Mouse (Mus musculus) olfactory bulb, adult 2 months (tissue): ENCODE data around the gene Olfr1100. TPM values are rescaled to one million over a fixed set of nuclear protein-coding genes. Genes with fewer than 3 reads are reported as not detected.

ENCODE experiments used
- H3K27ac ChIP-seq: fragments of 200-500 bp; 2 replicates; pipeline ENCODE4 v1.5.1; 2012; ENCODE audit warnings: low read depth, low read length; ENCODE audit not compliant: insufficient read depth
- H3K4me1 ChIP-seq: fragments of 200-500 bp; 2 replicates; pipeline ENCODE4 v1.6.1; 2012; ENCODE audit warnings: low read length; ENCODE audit not compliant: control insufficient read depth, insufficient read depth
- H3K4me3 ChIP-seq: fragments of 200-500 bp; 2 replicates; pipeline ENCODE4 v1.5.1; 2012; ENCODE audit warnings: mild to moderate bottlenecking, low read depth, low read length, moderate library complexity; ENCODE audit not compliant: insufficient read depth
- CTCF ChIP-seq: fragments of 200-500 bp; IDR thresholded peaks from 2 replicates; pipeline ENCODE4 v1.5.1; 2012; ENCODE audit warnings: low read depth, mild to moderate bottlenecking, low read length, moderate library complexity; ENCODE audit not compliant: insufficient read depth
- POLR2A ChIP-seq: fragments of 200-500 bp; IDR thresholded peaks from 2 replicates; pipeline ENCODE4 v1.6.1; 2012; ENCODE audit warnings: mild to moderate bottlenecking, low read depth, low read length, moderate library complexity; ENCODE audit not compliant: insufficient read depth
- WGBS: fragments of 180-500 bp; shearing (Covaris S2); methylation state at CpG from one replicate; pipeline ENCODE4 v1.1.7; 2018; 5-methylcytosine and 5-hydroxymethylcytosine counted together
- polyA plus RNA-seq: library from polyadenylated mRNA; stranded (reverse); fragments of >200 nt; gene quantifications from 2 replicates; pipeline ENCODE4 v1.2.4, GENCODE M21; 2012; ENCODE audit warnings: low replicate concordance; ENCODE audit not compliant: missing spikeins, insufficient read depth, insufficient read length

The Olfr1100 gene
- polyA plus RNA-seq = not detected in 2 replicates

GRCm38 (mm10) chr2:86979854-86980253 lies at the start of gene Olfr1100:
Gene Olfr1100, minus strand, starts transcription at chr2:86979954.
- H3K4me1 ChIP-seq = no peaks in the 10 kb centered on the region
- H3K27ac ChIP-seq = no peak within 1 kb of the TSS
- 74% methylated on average over 3 of the region's 3 CpGs for WGBS
- no peak within 1 kb of the TSS for H3K4me3 ChIP-seq
- TF ChIP-seq POLR2A (no peak), CTCF (no peak)

GRCm38 (mm10) chr2:87026980-87027379 lies 47.2 kb upstream of the Olfr1100 start, which contains the start of gene Olfr1104:
Gene Olfr1104, minus strand, starts transcription at chr2:87027080.
- no peaks in the 10 kb centered on the region for H3K4me1 ChIP-seq
- no peak within 1 kb of the TSS for H3K27ac ChIP-seq
- TF ChIP-seq POLR2A (no peak), CTCF (no peak)
- H3K4me3 ChIP-seq = no peak within 1 kb of the TSS
- WGBS = 71% methylated on average over 1 of the region's 1 CpGs

GRCm38 (mm10) chr2:86998098-86998497 lies 18.3 kb upstream of the Olfr1100 start, which contains the start of gene Olfr1102:
Gene Olfr1102, plus strand, starts transcription at chr2:86998398.
- TF ChIP-seq POLR2A (no peak), CTCF (no peak)
- no peaks in the 10 kb centered on the region for H3K4me1 ChIP-seq
- no peak within 1 kb of the TSS for H3K4me3 ChIP-seq
- no peak within 1 kb of the TSS for H3K27ac ChIP-seq

- TF ChIP-seq CTCF (no peak), POLR2A (no peak)
- Histone ChIP-seq H3K4me3 (no peak within 1 kb of the TSS), H3K4me1 (no peaks in the 10 kb centered on the region), H3K27ac (no peak within 1 kb of the TSS)
- WGBS = 75% methylated on average over 3 of the region's 3 CpGs
Observed at GRCm38 (mm10) chr2:86991121-86991520, 11.4 kb upstream of the Olfr1100 start, which contains the start of gene Olfr1101. Gene Olfr1101, minus strand, starts transcription at chr2:86991221.

GRCm38 (mm10) chr2:86960593-86960992 lies 19.2 kb downstream of the Olfr1100 start, which contains the start of gene Olfr1099:
Gene Olfr1099, minus strand, starts transcription at chr2:86960693.
- Histone ChIP-seq H3K4me1 (no peaks in the 10 kb centered on the region), H3K27ac (no peak within 1 kb of the TSS), H3K4me3 (no peak within 1 kb of the TSS)
- TF ChIP-seq CTCF = no peak
- TF ChIP-seq POLR2A = no peak
- WGBS = 75% methylated on average over 1 of the region's 1 CpGs

GRCm38 (mm10) chr2:86926557-86926956 lies 53.2 kb downstream of the Olfr1100 start:
- no peak overlapping the region for H3K27ac ChIP-seq
- TF ChIP-seq POLR2A (no peak), CTCF (no peak)
- no peaks in the 10 kb centered on the region for H3K4me1 ChIP-seq
- H3K4me3 ChIP-seq = no peak overlapping the region

Other genes with a start within 250 kb of the Olfr1100 start
- gene Olfr1089, start 246.3 kb downstream of the Olfr1100 start, polyA plus RNA-seq = not detected in 2 replicates
- gene Olfr1090, start 221.0 kb downstream of the Olfr1100 start, polyA plus RNA-seq = not detected in 2 replicates
- gene Olfr1093, start 197.5 kb downstream of the Olfr1100 start, polyA plus RNA-seq = not detected in 2 replicates
- not detected in 2 replicates for gene Olfr141, start 169.9 kb downstream of the Olfr1100 start, polyA plus RNA-seq
- gene Olfr1094, start 155.3 kb downstream of the Olfr1100 start, polyA plus RNA-seq = not detected in 2 replicates
- gene Olfr1095, start 128.3 kb downstream of the Olfr1100 start, polyA plus RNA-seq = not detected in 2 replicates
- gene Gm13723, start 105.2 kb downstream of the Olfr1100 start, polyA plus RNA-seq = not detected in 2 replicates
- gene Olfr1097, start 87.7 kb downstream of the Olfr1100 start, polyA plus RNA-seq = not detected in 2 replicates
- gene Olfr1098, start 55.4 kb downstream of the Olfr1100 start, polyA plus RNA-seq = not detected in 2 replicates
- not detected in 2 replicates for gene Olfr1099, start 19.3 kb downstream of the Olfr1100 start, polyA plus RNA-seq
- not detected in 2 replicates for gene Olfr1101, start 11.3 kb upstream of the Olfr1100 start, polyA plus RNA-seq
- not detected in 2 replicates for gene Olfr1102, start 18.4 kb upstream of the Olfr1100 start, polyA plus RNA-seq
- not detected in 2 replicates for gene Olfr1104, start 47.1 kb upstream of the Olfr1100 start, polyA plus RNA-seq
- gene Olfr1105, start 56.6 kb upstream of the Olfr1100 start, polyA plus RNA-seq = not detected in 2 replicates
- not detected in 2 replicates for gene Olfr1106, start 72.3 kb upstream of the Olfr1100 start, polyA plus RNA-seq
- not detected in 2 replicates for gene Olfr1107, start 95.9 kb upstream of the Olfr1100 start, polyA plus RNA-seq
- not detected in 2 replicates for gene Olfr1109, start 116.1 kb upstream of the Olfr1100 start, polyA plus RNA-seq
- not detected in 2 replicates for gene Olfr259, start 134.6 kb upstream of the Olfr1100 start, polyA plus RNA-seq
- not detected in 2 replicates for gene Olfr1110, start 160.3 kb upstream of the Olfr1100 start, polyA plus RNA-seq
- gene Olfr1111, start 172.7 kb upstream of the Olfr1100 start, polyA plus RNA-seq = not detected in 2 replicates
- not detected in 2 replicates for gene Olfr1112, start 207.8 kb upstream of the Olfr1100 start, polyA plus RNA-seq
- gene Olfr1113, start 229.0 kb upstream of the Olfr1100 start, polyA plus RNA-seq = not detected in 2 replicates